Mouse (Mus musculus) neutrophil, adult 59 days (primary cell): ENCODE results near the gene A530064D06Rik. TPM values are rescaled to one million over a fixed set of nuclear protein-coding genes. Genes with fewer than 3 reads are reported as not detected.

Experiments used
- total RNA-seq, 2 experiments: library from RNA; stranded (reverse); gene quantifications; 1 replicate in 1 of 2; 2 replicates in 1 of 2; pipeline ENCODE4 v1.2.4; 2023

The A530064D06Rik gene
- 10 to 100 TPM; 66.6 to 87.6 TPM for total RNA-seq

GRCm38 (mm10) chr17:48167103-48167502, at the start of gene A530064D06Rik:
Gene A530064D06Rik (minus strand): TSS chr17:48167275.

DNA sequence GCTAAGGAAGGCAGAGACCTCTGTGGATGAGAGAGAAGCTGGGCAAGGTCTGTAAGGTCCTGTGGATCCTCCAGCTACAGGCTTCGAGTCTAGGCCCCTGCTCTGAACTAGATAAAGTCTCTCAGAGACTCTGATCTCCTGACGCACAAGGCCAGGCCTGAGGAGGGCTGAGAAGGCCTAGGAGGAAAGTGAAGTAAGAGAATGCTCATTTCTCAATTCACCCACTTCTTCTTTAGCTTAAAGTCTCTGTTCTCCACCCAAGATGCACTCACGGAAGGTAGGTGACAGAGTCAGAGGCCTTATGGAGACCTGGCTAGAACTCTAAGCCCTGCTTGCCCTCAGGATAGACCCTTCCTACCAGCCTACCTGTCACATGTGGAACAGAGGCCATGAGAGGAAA, 21.0 kb downstream of the A530064D06Rik start, which contains the start of gene 9830107B12Rik:
TSS of gene 9830107B12Rik (minus strand) at position 149 of the 400 bp plus-strand sequence.

Other genes with a start within 250 kb of the A530064D06Rik start
- 10 to 100 TPM in 1 of 2 experiments, 1 to 10 TPM in 1; 9.3 to 10.6 TPM for gene Foxp4, start 242.6 kb downstream of the A530064D06Rik start, total RNA-seq
- not detected for gene 1700122O11Rik, start 129.0 kb downstream of the A530064D06Rik start, total RNA-seq
- gene 1700067P10Rik, start 78.0 kb downstream of the A530064D06Rik start, total RNA-seq = not detected
- gene 9830107B12Rik, start 21.0 kb downstream of the A530064D06Rik start, total RNA-seq = 10 to 100 TPM; 59.3 to 70.6 TPM
- gene Trem1, start 65.5 kb upstream of the A530064D06Rik start, total RNA-seq = 100 to 1,000 TPM; 535 to 664 TPM
- 100 to 1,000 TPM; 332 to 340 TPM for gene Trem3, start 80.5 kb upstream of the A530064D06Rik start, total RNA-seq
- gene Treml4, start 97.0 kb upstream of the A530064D06Rik start, total RNA-seq = 10 to 100 TPM; 24.1 to 25.1 TPM
- gene Treml2, start 132.2 kb upstream of the A530064D06Rik start, total RNA-seq = 100 to 1,000 TPM; 109 to 115 TPM
- 100 to 1,000 TPM; 144 to 152 TPM for gene B430306N03Rik, start 148.9 kb upstream of the A530064D06Rik start, total RNA-seq
- 10 to 100 TPM; 11.1 to 15.2 TPM for gene Trem2, start 179.1 kb upstream of the A530064D06Rik start, total RNA-seq
- 1 to 10 TPM; 1.5 to 2.6 TPM for gene Treml1, start 192.6 kb upstream of the A530064D06Rik start, total RNA-seq
- gene Nfya, start 242.6 kb upstream of the A530064D06Rik start, total RNA-seq = 100 to 1,000 TPM; 111 to 113 TPM
- 10 to 100 TPM; 20.7 to 21.9 TPM for gene Oard1, start 242.7 kb upstream of the A530064D06Rik start, total RNA-seq